Mouse (Mus musculus): ENCODE data around the gene Col17a1. TPM values are rescaled to one million over a fixed set of nuclear protein-coding genes. Genes with fewer than 3 reads are reported as not detected.
A peak's percentile ranks its signal among the peaks of the same experiment; 100 is the strongest.

Gene Col17a1
- total and polyA plus RNA-seq, 2 experiments = 0.09 to 0.12 TPM

GRCm38 (mm10) chr19:47705080-47705771 is 13.3 kb upstream of the Col17a1 start:
- Histone ChIP-seq H3K4me3 (ENCODE audit: insufficient read depth, low read depth, low read length) (no peak overlapping the region), H3K79me2 (ENCODE audit: control insufficient read depth, insufficient read depth, low read length) (no peaks in the 10 kb centered on the region), H3K27me3 (ENCODE audit: control insufficient read depth, insufficient read depth, low read length) (no peaks in the 10 kb centered on the region), H3K36me3 (ENCODE audit: control insufficient read depth, insufficient read depth, low read length) (no peaks in the 10 kb centered on the region), H3K9ac (ENCODE audit: low read depth, low read length) (no peak overlapping the region), H3K4me1 (ENCODE audit: control insufficient read depth, insufficient read depth, low read length) (no peaks in the 10 kb centered on the region), H3K27ac (replicated peaks; ENCODE audit: insufficient read depth, low read depth, low read length) (no peak overlapping the region)
- TF ChIP-seq POLR2A (IDR thresholded peaks at IDR 0.05; ENCODE audit: extremely low read depth, insufficient read depth, low read length) (no peak), CTCF (IDR thresholded peaks at IDR 0.05; ENCODE audit: low read depth, low read length) (0 out of 2 replicates have a peak, but pooled peaks have one; percentile 3)
- 53% methylated on average over 13 of the region's 13 CpGs for WGBS
- peak; percentile 65 for DNase-seq (ENCODE audit: extremely low read depth, low read depth, low spot score)

GRCm38 (mm10) chr19:47700509-47700908 is 8.6 kb upstream of the Col17a1 start:
- H3K4me1 ChIP-seq (ENCODE audit: control insufficient read depth, insufficient read depth, low read length) = no peaks in the 10 kb centered on the region
- H3K4me3 ChIP-seq (ENCODE audit: insufficient read depth, low read depth, low read length) = no peak overlapping the region
- no peak for TF ChIP-seq POLR2A (IDR thresholded peaks at IDR 0.05; ENCODE audit: extremely low read depth, insufficient read depth, low read length)
- no peak for TF ChIP-seq CTCF (IDR thresholded peaks at IDR 0.05; ENCODE audit: low read depth, low read length)
- H3K27ac ChIP-seq (replicated peaks; ENCODE audit: insufficient read depth, low read depth, low read length) = no peak overlapping the region
- no peaks in the 10 kb centered on the region for H3K27me3 ChIP-seq (ENCODE audit: control insufficient read depth, insufficient read depth, low read length)
- H3K36me3 ChIP-seq (ENCODE audit: control insufficient read depth, insufficient read depth, low read length) = no peaks in the 10 kb centered on the region
- no peaks in the 10 kb centered on the region for H3K79me2 ChIP-seq (ENCODE audit: control insufficient read depth, insufficient read depth, low read length)
- 85% methylated on average over 8 of the region's 8 CpGs for WGBS
- no peak overlapping the region for H3K9ac ChIP-seq (ENCODE audit: low read depth, low read length)
- DNase-seq (ENCODE audit: extremely low read depth, low read depth, low spot score) = no peak

DNA sequence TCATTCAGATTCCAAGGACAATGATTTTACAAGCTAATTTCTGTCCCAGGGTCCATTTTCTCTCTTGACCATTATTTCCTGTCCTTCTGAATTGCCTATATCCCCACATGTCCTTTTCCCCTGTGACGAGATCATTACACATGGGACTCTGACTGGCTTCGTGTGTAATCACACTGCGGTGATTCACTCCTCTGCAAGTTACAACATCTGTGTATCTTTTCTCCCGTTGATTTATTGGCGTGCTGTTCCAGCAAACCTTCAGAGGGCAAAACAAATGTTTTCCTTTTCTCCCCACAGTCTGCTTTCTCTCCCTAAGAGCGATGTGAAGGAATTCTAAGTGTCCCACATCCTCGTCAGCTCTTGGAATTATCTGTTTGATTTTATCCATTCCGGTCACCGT is 7.8 kb upstream of the Col17a1 start:
- Histone ChIP-seq H3K27ac (replicated peaks; ENCODE audit: insufficient read depth, low read depth, low read length) (no peak overlapping the region), H3K27me3 (ENCODE audit: control insufficient read depth, insufficient read depth, low read length) (no peaks in the 10 kb centered on the region), H3K36me3 (ENCODE audit: control insufficient read depth, insufficient read depth, low read length) (no peaks in the 10 kb centered on the region), H3K4me3 (ENCODE audit: insufficient read depth, low read depth, low read length) (no peak overlapping the region), H3K79me2 (ENCODE audit: control insufficient read depth, insufficient read depth, low read length) (no peaks in the 10 kb centered on the region), H3K4me1 (ENCODE audit: control insufficient read depth, insufficient read depth, low read length) (no peaks in the 10 kb centered on the region), H3K9ac (ENCODE audit: low read depth, low read length) (no peak overlapping the region)
- 33% methylated on average over 9 of the region's 9 CpGs for WGBS
- DNase-seq (ENCODE audit: extremely low read depth, low read depth, low spot score) = peak; percentile 5
- no peak for TF ChIP-seq POLR2A (IDR thresholded peaks at IDR 0.05; ENCODE audit: extremely low read depth, insufficient read depth, low read length)
- TF ChIP-seq CTCF (IDR thresholded peaks at IDR 0.05; ENCODE audit: low read depth, low read length) = no peak

DNA sequence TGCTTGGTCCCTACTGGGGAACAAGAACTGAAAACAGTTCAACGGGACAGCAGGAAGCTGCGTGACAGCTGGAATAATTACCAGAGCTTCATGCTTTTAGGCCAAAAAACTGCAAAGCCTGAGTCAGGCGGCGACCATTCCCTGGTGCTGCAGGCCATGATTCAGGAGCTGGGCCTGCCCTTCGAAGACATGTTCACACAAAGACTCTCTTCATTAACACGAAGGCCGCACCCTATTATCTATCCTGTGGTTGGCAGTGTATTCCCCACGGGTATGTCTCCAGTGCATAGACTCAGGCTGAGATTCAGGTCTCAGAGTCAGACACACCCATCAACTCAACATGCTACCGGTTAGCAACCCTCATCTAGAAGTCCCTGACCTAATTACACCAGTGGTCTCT is 6.4 kb upstream of the Col17a1 start:
- Histone ChIP-seq H3K4me1 (ENCODE audit: control insufficient read depth, insufficient read depth, low read length) (no peaks in the 10 kb centered on the region), H3K79me2 (ENCODE audit: control insufficient read depth, insufficient read depth, low read length) (no peaks in the 10 kb centered on the region), H3K4me3 (ENCODE audit: insufficient read depth, low read depth, low read length) (no peak overlapping the region), H3K27me3 (ENCODE audit: control insufficient read depth, insufficient read depth, low read length) (no peaks in the 10 kb centered on the region), H3K27ac (replicated peaks; ENCODE audit: insufficient read depth, low read depth, low read length) (no peak overlapping the region), H3K36me3 (ENCODE audit: control insufficient read depth, insufficient read depth, low read length) (no peaks in the 10 kb centered on the region), H3K9ac (ENCODE audit: low read depth, low read length) (no peak overlapping the region)
- 87% methylated on average over 9 of the region's 9 CpGs for WGBS
- no peak for DNase-seq (ENCODE audit: extremely low read depth, low read depth, low spot score)
- TF ChIP-seq CTCF (IDR thresholded peaks at IDR 0.05; ENCODE audit: low read depth, low read length) (no peak), POLR2A (IDR thresholded peaks at IDR 0.05; ENCODE audit: extremely low read depth, insufficient read depth, low read length) (no peak)

DNA sequence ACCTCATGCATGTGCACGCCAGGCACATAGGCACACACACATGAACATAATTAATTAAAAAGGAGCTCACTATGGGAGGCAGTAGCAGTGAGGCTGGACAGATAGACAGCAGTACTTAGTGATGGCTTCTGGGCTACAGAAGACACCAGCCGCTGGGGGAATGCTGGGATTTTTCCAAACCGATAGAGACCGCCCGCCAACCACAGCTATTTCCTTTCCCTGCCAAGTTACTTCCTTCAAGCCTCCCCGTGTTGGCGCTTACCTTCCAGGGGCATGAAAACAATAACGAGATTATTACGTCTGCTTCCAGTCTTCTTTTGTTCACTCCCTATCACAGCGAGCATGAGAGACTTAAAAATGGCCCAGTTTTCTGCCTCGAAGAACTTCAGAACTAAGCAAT is 5.2 kb upstream of the Col17a1 start:
- no peak for DNase-seq (ENCODE audit: extremely low read depth, low read depth, low spot score)
- TF ChIP-seq POLR2A (IDR thresholded peaks at IDR 0.05; ENCODE audit: extremely low read depth, insufficient read depth, low read length) = no peak
- TF ChIP-seq CTCF (IDR thresholded peaks at IDR 0.05; ENCODE audit: low read depth, low read length) = no peak
- WGBS = 81% methylated on average over 11 of the region's 11 CpGs

GRCm38 (mm10) chr19:47696411-47696810 is 4.5 kb upstream of the Col17a1 start:
- WGBS = 94% methylated on average over 8 of the region's 8 CpGs
- H3K4me3 ChIP-seq (ENCODE audit: insufficient read depth, low read depth, low read length) = no peak overlapping the region
- no peaks in the 10 kb centered on the region for H3K79me2 ChIP-seq (ENCODE audit: control insufficient read depth, insufficient read depth, low read length)
- H3K4me1 ChIP-seq (ENCODE audit: control insufficient read depth, insufficient read depth, low read length) = no peaks in the 10 kb centered on the region
- TF ChIP-seq CTCF (IDR thresholded peaks at IDR 0.05; ENCODE audit: low read depth, low read length) = no peak
- TF ChIP-seq POLR2A (IDR thresholded peaks at IDR 0.05; ENCODE audit: extremely low read depth, insufficient read depth, low read length) = no peak
- H3K27me3 ChIP-seq (ENCODE audit: control insufficient read depth, insufficient read depth, low read length) = no peaks in the 10 kb centered on the region
- H3K9ac ChIP-seq (ENCODE audit: low read depth, low read length) = no peak overlapping the region
- H3K36me3 ChIP-seq (ENCODE audit: control insufficient read depth, insufficient read depth, low read length) = no peaks in the 10 kb centered on the region
- DNase-seq (ENCODE audit: extremely low read depth, low read depth, low spot score) = no peak
- no peak overlapping the region for H3K27ac ChIP-seq (replicated peaks; ENCODE audit: insufficient read depth, low read depth, low read length)

More for the DNA sequence above, 5.2 kb upstream of the Col17a1 start:
- Histone ChIP-seq H3K36me3 (ENCODE audit: control insufficient read depth, insufficient read depth, low read length) (no peaks in the 10 kb centered on the region), H3K4me3 (ENCODE audit: insufficient read depth, low read depth, low read length) (no peak overlapping the region), H3K4me1 (ENCODE audit: control insufficient read depth, insufficient read depth, low read length) (no peaks in the 10 kb centered on the region), H3K27me3 (ENCODE audit: control insufficient read depth, insufficient read depth, low read length) (no peaks in the 10 kb centered on the region), H3K9ac (ENCODE audit: low read depth, low read length) (no peak overlapping the region), H3K79me2 (ENCODE audit: control insufficient read depth, insufficient read depth, low read length) (no peaks in the 10 kb centered on the region), H3K27ac (replicated peaks; ENCODE audit: insufficient read depth, low read depth, low read length) (no peak overlapping the region)

Measured in liver, adult 2 months (tissue).